Mouse (Mus musculus) adrenal gland, adult 8-10 months (tissue): ENCODE measurements around the gene Epop. TPM values are rescaled to one million over a fixed set of nuclear protein-coding genes. Genes with fewer than 3 reads are reported as not detected.
A peak's percentile ranks its signal among the peaks of the same experiment; 100 is the strongest.
"Not testable (repeated sequence)": the region's sequence is repeated elsewhere in the genome, so short reads cannot be mapped to it uniquely, and the experiment has no call there.

Source experiments
- DNase-seq: peaks from one replicate; pipeline ENCODE4 v3.0.0; 2022
- total RNA-seq, 4 experiments: library from RNA; stranded (reverse); gene quantifications; 2 replicates each; pipeline ENCODE4 v1.2.4; 2022

Gene Epop
- total RNA-seq, 4 experiments from 2014 or later = 2.1 to 5.4 (median 4.0) TPM

DNA sequence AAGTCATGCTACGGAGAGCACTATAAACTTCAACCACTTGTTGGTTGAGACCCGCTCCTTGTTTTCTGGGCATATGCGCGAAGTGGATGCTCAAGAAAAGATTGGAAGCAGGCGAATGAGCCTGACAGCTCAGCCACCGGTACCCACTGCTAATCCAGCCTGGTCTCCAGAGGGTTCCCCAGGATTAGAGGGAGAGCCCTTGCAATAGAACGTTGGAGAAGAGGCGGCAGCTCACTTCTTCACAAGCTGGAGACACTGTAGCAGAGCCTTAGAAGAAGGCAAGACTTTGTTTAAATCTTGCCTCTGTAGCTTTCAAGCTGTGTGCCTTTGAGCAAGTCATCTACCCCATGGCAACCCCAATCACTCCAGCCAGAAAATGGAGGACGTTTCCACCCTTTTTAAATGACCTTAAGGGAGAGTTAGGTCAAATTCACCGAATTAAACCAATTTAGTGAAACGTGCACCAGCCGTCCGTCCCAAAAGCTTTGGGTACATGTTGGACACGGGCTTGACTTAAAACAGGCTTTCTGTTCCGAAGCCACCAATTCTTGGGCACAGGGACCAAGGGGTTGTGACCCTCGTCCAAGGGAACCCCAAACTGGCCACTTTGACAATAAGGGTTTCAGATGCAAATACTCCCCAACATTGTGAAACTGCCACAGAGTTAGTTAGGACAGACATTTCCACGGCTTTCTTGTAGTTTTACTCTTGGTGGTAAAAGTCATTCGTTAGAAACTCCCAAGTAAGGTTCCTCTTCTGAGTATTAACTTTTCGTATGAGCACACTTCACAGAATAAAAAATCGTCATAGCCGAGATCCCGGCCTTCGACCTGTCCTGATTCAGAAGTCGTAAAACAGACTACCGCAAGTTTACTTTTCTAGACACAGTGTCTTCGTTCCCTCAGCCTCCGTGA lies 31.5 kb upstream of the Epop start:
- no peak for DNase-seq

DNA sequence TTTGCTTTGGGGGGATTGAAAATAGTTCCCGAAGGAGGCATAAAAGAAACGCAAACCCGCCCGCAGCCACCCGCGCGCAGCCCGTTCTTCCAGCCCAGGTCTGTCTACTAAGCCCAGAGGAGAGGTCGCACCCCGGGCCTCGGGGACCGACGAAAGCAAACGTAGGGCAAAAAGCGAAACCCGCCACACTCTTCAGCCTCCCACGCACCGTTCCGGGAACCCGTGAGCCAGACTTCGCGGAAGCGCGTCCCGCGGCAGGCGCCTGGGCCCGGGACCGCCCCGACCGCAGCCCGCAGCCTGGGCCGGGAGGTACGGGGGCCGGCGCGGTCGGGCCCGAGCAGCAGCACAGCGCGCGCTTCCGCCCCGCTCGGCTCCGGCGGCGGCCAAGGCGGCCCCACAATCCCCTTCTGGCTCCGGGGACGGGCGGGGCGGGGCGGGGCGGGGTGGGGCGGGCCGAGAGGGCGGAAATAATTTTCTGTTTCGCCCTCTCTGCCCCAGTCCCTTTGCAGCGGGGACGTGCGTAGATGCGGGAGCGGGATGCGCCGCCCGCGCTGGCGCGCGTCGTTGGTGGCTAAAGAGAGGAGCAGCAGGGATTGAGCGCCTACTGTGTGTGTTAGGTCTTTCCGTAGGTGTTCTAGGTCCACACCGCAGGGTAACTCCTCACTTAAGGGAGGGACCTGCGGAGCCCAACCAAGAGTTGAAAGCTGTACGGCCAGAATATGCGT lies 30.6 kb upstream of the Epop start:
- no peak for DNase-seq

DNA sequence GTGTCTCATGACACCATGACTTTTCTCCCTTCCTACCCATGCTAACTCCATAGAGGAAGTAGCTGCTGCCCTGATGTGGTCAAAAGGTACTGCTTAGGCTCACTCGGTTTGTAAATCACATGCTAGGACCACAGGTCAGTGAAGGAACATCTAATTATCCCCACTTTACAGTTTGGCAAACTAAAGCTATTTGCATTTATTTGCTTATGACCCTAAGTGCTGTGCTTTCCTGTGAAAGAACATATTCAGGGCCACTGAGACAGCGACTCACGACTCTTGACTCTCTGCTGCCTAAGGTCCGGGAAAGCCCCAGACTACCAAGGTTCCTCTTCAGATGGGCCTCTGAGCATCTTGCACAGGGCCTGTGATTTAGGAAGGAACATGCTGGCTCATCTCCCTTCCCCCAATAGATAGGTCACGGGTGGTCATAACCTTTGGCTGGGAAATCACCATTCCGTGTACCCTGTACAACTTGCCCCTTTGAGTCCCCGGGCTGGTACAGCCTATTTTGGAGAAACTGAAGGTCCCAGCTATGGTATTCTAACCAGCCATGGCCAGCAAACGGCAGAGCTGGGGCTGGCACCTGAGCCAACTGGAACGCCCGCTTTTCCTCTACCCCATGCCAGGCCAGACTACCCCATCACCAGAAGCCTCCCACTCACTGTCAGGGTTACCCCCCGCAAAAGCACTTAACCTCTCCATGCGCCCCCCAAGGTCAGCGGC lies 29.9 kb upstream of the Epop start:
- DNase-seq = no peak

DNA sequence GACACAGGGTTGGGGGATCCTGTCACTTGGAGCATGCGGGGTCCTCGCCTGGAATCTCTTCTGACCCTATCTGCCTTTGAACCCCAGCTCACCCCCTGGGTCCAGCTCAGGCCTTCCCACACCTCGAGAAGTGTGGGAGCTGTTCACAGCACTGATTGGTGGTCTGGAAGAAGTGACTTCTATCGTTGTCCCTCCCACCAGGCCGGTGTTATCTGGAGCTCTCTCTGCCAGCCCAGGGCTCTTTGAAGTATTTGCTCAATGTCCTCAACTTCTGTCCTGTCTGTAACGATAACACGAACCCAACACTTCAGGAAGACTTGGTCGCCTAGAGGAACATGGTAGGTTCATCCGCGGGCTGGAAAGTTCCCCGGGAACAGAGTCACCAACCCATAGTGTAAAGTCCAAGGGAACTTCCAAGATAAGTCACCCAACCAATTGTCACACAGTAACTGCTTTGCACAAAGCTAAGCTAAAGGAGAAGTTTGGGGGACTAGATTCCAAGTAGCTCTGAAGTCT lies 29.3 kb upstream of the Epop start:
- no peak for DNase-seq

DNA sequence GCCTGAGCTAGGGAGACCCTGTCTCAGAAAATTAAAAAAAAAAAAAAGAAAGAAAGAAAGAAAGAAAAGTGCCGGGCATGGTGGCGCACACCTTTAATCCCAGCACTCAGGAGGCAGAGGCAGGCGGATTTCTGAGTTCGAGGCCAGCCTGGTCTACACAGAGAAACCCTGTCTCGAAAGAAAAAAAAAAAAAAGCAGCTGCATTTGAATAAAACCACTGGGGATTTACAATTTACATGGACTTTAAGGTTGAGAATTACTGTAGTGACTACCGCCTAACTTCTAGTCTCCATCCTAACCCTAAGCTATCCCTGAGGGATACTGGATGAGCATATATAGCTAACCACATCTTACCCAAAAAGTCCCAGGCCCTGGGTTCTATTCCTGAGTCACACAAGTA lies 28.5 kb upstream of the Epop start:
- not testable (repeated sequence) for DNase-seq

DNA sequence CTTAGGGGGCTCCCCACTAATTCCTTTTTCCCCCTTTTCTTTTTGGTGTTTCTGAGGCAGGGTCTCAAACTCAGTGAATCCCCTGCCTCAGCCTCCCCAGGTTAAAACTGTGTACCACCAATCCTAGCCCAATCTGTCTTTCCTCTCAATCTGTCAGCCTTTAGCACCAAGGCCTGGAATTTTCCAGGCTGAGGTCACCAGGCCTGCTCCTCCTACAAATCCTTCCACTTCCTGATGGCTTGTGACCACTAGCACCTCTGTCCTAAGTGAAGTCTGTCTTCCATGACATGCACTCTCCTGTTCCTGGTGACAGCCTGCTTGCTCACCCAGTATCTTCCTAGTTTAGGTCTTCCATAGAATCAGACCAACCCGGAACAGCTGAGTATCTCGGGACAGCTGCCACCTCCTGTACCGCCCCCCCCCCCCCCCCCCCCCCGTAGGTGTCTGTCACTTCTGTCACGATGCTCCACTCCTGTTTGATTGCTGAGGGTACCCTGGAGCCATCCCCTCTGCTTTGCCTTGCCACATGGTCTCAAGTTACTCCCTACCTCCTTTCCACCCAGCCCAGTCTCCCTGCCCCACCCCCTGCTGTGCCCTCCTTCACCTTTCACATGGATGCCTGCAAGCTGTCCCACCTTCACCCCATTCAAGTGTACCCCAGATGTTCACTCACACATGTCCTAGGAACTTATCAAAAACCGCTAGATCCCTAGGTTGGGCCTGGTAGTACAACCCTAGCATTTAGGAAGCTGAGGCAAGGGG lies 27.9 kb upstream of the Epop start:
- no peak for DNase-seq

DNA sequence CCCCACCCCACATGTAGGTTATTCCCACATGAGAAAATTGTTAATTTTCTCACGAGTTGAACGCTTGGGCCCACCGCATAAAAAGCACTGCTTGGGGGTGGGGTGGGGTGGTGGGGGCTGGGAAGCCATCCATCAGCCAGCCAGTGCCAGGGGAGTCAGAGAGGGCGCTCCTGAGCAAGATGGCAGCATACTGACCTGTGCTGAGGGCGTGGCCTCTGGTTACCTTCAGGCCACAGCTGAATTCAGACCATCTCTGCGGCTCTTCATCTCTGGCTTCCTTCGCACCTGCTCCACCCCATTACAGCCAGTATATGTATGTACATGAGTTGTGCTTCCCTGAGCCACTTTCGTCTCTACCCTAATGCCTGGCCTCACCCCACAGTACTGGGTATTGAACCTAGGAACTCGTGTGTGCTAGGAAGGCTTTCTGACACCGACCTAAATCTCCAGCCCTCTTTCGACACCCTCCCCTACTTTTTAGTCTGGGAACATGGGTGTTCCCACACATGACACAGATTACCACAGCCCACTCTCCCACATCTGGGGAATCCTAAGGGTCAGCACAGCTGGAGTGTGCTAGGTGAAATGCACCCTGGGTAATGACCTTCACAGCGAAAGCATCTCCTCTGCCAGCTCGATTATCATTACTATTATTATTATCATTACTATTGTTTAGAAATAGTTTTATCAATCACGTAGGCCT lies 26.9 kb upstream of the Epop start:
- no peak for DNase-seq

DNA sequence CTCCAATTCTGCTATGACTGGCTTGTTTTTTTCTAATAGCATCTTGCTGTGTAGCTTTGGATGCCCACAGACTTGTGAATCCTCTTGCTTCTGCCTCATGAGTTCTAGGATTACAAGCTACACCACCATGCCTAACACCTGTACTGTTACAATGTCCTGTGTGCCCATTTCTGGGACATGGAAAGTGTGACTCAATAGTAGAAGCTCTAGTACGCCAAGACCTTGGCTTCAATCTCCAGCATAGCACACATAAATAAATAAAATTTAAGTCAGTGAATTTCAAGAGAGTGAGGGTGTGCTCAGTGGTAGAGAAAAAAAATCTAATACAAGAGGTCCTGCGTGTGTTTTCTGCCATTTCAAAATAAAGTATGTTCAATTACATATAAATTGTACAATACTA lies 24.7 kb upstream of the Epop start:
- no peak for DNase-seq

DNA sequence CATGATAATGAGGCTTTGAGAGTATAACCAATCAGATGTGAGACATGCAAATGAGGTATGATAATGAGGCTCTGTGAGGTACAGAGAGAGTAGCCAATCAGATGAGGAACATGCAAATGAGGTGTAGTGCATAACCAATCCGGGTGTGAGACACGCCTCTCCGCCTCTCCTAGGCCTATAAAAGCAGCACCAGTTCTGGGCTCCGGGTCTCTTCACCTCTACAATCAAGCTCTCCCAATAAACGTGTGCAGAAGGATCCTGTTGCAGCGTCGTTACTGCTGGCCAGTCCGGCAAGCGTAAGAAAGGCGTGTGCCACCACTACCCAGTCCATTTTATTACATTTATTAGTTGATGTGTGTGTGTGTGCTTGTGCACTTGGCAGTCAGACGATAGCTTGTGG lies 23.9 kb upstream of the Epop start:
- DNase-seq = not testable (repeated sequence)

DNA sequence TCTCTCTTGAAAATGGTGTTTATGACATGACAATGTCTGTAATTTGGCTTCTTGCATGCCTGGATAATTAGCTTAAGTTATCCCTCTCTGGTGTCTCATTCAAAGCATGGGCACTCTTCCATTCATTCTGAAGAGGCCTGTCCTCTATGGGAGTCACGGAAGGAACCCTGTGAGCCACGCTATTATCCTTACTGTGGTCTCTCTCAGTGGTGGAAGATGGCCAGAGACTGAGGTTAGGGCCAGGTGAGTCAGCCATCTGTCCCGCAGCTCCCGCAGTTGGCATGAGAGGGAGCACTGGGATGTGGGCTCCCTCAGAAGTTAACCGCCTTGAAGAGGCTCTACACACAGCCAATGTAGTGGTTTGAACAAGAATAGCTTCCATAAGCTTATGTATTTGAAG lies 20.8 kb upstream of the Epop start:
- no peak for DNase-seq

DNA sequence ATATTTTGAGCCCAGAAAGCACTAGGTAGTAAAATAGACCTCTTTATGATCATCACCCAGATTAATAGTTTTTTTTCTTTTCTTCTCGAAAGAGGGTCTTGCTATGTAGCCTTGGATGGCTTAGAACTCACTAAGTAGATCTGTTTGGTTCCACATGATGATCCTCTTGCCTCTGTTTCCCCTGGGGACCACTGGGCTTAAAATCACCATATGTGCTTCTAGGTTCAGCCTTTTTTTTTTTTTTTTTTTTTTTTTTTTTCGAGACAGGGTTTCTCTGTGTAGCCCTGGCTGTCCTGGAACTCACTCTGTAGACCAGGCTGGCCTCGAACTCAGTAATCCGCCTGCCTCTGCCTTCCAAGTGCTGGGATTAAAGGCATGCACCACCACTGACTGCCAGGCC lies 19.0 kb upstream of the Epop start:
- not testable (repeated sequence) for DNase-seq

DNA sequence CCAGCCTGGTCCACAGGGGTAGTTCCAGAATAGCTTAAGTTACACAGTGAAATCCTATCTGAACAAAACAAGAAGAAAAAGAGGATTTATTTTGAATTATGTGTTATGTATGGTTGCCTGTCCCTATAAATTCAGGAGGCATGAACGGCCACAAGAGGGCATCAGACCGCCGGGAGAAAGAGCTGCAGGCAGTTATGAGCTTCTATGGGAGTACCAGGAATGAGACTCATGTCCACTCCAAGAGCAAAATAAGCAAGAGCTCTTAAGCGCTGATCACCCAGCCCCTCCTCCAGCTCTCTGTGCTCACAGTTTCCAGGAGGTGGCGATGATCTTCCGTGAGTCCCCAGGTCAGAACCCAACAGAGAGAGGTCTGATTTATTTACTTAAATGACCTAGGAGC lies 15.3 kb upstream of the Epop start:
- no peak for DNase-seq

DNA sequence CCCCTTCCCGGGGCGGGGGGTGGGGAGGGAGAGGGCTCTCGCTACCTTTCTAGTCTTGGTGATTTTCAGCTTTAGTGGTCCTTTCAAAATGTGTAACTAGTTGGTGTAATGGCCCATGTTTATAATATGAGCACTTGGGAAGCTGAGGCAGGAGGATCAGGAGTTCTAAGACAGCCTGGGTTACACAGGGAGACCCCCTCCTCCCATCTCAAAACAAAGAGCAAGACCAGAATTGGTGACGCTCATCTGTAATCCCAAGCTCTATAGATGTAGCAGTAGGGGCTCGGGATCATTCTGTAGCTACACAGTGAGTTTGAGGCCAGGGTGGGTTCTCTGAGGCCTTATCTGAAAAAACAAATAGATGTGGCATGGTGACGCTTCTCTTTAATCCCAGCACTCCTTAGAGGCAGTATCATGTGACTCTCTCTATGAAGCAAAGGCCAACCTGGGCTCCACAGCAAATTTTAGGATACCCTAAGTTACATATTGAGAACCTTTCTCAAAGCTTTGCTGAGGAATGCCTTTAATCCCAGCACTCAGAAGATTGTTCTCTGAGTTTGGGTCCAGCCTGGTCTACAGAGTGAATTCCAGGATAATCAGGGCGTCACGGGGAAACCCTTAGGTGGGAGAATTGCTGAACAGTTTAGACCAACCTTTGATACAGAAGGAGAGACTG lies 14.0 kb upstream of the Epop start:
- no peak for DNase-seq

DNA sequence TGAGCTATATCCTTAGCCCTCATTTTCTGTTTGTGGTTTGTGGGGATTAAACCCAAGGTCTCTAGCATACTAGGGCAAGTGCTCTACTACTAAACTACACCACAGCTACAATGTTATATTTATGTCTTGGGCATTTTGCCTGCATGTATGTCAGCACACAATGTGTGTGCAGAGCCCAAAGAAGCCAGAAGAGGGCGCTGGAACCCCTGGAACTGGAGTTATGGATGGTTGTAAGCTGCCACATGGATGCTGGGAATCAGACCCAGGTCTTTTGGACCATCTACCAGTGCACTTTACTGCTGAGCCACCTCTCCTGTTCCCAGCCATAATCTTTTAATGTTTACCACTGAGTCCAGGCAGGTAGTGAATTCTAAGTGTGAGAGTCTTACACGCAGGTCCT lies 13.2 kb upstream of the Epop start:
- no peak for DNase-seq

DNA sequence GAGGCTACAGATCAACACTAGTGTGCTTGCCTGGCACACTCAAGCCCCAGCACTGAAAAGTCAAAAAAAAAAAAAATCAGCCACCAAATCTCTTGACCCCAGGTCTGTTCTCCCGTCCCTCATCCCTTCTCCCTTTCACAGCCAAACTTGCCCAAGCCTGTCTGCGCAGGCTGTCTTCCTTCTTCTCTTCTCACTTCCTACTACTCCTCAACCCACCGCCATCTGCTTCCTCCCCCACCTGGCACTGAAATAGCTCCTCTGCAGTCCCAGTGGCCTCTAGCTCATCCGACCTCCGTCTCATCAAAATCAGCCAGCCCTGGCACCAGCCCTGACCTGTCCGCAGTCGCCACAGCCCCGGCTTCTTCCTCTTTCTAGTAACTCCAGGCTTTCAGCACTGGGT lies 12.2 kb upstream of the Epop start:
- DNase-seq = no peak

DNA sequence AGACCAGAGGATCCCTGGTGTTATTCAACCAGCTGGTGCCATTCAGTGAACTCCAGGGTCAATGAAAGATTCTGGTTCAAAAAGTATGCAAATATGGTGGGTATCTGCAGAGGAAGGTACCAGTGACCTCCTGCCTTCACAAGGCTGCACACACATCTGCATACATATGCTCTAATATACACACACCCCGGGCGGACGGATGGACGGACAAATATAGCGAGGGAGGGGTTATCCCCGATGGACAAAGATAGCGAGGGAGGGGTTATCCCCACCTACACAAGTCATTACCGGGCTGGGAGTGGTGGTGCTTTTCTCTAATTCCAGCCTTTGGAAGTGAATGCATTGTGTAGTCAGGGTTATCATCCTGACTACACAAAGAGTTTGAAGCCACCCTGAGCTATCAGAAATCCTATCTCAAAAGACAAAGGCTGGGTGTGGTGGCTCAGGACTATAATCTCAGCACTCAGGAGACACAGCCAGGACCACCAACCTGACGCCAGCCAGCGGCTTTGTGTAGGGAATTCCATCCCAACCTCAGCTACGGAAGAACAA lies 6.0 kb upstream of the Epop start:
- no peak for DNase-seq

DNA sequence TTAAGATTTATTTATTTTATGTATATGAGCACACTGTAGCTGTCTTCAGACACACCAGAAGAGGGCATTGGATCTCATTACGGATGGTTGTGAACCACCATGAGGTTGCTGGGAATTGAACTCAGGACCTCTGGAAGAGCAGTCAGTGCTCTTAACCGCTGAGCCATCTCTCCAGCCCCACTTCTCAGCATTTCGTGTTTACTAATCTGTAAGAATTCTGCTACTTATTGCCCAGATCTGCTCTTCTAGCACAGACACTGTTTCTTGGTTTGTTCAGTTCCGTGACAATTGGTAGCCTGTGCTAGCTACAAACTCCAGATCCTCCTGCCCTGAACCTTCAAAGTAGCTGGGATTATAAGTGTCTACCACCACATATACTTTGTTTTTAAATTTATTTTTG lies 2.9 kb upstream of the Epop start:
- DNase-seq = not testable (repeated sequence)

DNA sequence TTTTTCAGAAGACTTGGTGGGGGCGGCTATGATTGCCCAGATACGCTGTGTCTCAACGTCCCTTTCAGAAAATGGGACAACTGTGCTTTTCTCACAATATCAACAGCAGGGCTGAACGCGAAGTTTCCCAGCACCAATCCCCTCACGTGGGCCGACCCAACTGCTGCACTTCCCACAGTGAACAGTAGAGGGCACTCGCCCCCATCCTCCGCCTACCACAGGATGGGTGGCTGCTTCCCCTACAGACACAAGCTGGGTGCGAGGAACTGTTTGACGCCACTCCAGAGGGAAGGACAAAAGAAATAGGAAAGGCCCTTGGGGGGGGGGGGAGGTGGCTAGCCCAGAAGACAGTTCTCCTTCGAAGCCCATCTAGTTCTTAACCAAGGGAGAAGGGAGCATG lies 2.4 kb upstream of the Epop start:
- DNase-seq = peak; percentile 61

DNA sequence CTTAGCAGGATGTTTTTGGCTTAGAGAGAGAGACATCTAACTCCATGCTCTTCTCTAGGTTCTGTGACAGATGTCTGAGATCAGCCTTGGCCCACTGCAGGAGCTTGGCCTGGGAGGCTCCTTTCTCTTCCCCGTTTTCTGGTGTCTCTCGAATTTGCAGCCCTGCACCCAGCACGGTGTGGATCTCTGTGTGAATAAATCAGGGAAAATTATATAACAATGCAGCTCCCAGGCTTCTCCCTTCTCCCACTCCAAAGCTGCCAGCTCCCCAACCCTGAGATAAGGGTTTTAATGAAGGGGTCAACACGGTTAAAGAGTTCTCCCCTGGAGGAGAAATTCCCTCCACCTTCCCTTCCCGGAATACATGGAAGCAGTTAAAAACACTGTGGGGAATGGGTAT lies 2.0 kb upstream of the Epop start:
- no peak for DNase-seq

DNA sequence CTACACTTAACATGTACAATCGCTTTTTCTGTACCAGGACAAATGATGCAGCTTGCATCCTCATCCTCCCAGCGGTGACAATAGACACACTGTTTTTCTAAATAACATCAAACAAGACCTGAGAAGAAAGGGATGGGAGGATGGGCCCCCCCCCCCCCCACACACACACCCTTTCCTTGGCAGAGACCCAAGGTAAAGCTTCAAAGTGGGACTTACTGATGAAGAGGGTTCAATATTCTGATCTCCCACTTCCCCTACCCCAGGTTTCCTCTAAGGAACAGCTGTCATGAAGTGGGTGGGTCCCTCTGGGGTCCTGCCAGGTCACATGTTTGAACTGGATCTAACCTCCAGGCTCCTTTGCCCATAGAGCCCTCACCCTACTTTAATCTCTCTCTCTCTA lies 1.5 kb upstream of the Epop start:
- DNase-seq = no peak
